ENCODE assay signal across 15 mouse cellular contexts in genomic region chr14:14970633-14971032, GRCm38 (mm10).
"Had no signal": no experiment of that assay in that cellular context is flagged by ENCODE, and none has a peak within 500 bp of the region (broad histone marks: within the 10 kb centered on the region; RNA-seq: fewer than 3 reads in every experiment).

No protein-coding gene starts in this region.

- ATAC-seq: hindbrain, postnatal 0 days; inflammation-experienced regulatory T-cells, adult 6 months had no signal

- H3K4me1 ChIP-seq: limb, embryonic 10.5 days; limb, embryonic 13.5 days; lung, embryonic 15.5 days had no signal

- DNase-seq: kidney, adult 18-20 months; kidney, postnatal 10 days; kidney, postnatal 4 days; lung, postnatal 14 days; lung, postnatal 4 days; midbrain, embryonic 14.5 days; thymus, adult 2 months; thymus, postnatal 14 days; thymus, postnatal 4 days had no signal

- H3K9ac ChIP-seq: limb, embryonic 13.5 days; lung, embryonic 15.5 days had no signal

- H3K27ac ChIP-seq: hindbrain, postnatal 0 days; limb, embryonic 10.5 days; limb, embryonic 13.5 days; lung, embryonic 15.5 days had no signal

- H3K9me3 ChIP-seq: limb, embryonic 10.5 days; limb, embryonic 13.5 days; lung, embryonic 15.5 days had no signal

- H3K36me3 ChIP-seq: limb, embryonic 10.5 days; limb, embryonic 13.5 days; lung, embryonic 15.5 days had no signal

- H3K4me3 ChIP-seq: limb, embryonic 10.5 days; limb, embryonic 13.5 days; lung, embryonic 15.5 days had no signal

- H3K27me3 ChIP-seq: limb, embryonic 13.5 days; lung, embryonic 15.5 days had no signal

- H3K4me2 ChIP-seq: limb, embryonic 13.5 days; lung, embryonic 15.5 days; midbrain, embryonic 11.5 days had no signal
